Mouse (Mus musculus) forebrain, embryonic 11.5 days (tissue): ENCODE data around the gene Wdr27. TPM values are rescaled to one million over a fixed set of nuclear protein-coding genes. Genes with fewer than 3 reads are reported as not detected.

ENCODE experiments used
- ATAC-seq: fragments of 200-750 bp; cut with Nextera tagmentation; replicated peaks from 2 replicates; pipeline ENCODE4 v1.8.0; 2017; ENCODE audit warnings: moderate TSS enrichment; ENCODE audit not compliant: low FRiP score
- DNase-seq: peaks from one replicate; pipeline ENCODE4 v3.0.0-alpha.2; 2017; ENCODE audit warnings: low spot score
- H3K27ac ChIP-seq: fragments of 300-500 bp; sonication (generic); 2 replicates; pipeline ENCODE4 v1.5.1; 2014; ENCODE audit warnings: low read depth, low read length
- H3K27me3 ChIP-seq: fragments of 300-500 bp; sonication (generic); 2 replicates; pipeline ENCODE4 v1.6.1; 2014; ENCODE audit warnings: mild to moderate bottlenecking, low read length, mixed read lengths; ENCODE audit not compliant: control insufficient read depth, insufficient read depth
- H3K36me3 ChIP-seq: fragments of 300-500 bp; sonication (generic); 2 replicates; pipeline ENCODE4 v1.6.1; 2014; ENCODE audit warnings: mild to moderate bottlenecking, low read length, moderate library complexity, mixed read lengths; ENCODE audit not compliant: control insufficient read depth, insufficient read depth
- H3K4me1 ChIP-seq: fragments of 300-500 bp; sonication (generic); replicated peaks from 2 replicates; pipeline ENCODE4 v1.6.1; 2014; ENCODE audit warnings: low read length, mixed read lengths; ENCODE audit not compliant: control insufficient read depth, insufficient read depth
- H3K4me2 ChIP-seq: fragments of 300-500 bp; sonication (generic); 2 replicates; pipeline ENCODE4 v1.6.1; 2014; ENCODE audit warnings: low read depth, mild to moderate bottlenecking, low read length, moderate library complexity, mixed read lengths; ENCODE audit not compliant: severe bottlenecking
- H3K4me3 ChIP-seq: fragments of 300-500 bp; sonication (generic); 2 replicates; pipeline ENCODE4 v1.5.1; 2014; ENCODE audit warnings: low read depth, low read length
- H3K9ac ChIP-seq: fragments of 300-500 bp; sonication (generic); 2 replicates; pipeline ENCODE4 v1.6.1; 2014; ENCODE audit warnings: low read length
- H3K9me3 ChIP-seq: fragments of 300-500 bp; sonication (generic); 2 replicates; pipeline ENCODE4 v1.6.1; 2016; ENCODE audit warnings: low read length, mixed read lengths; ENCODE audit not compliant: control insufficient read depth
- whole genome bisulfite sequencing: fragments of 180-500 bp; shearing (Covaris S2); extraction: QIAGEN DNeasy Blood & Tissue Kit; methylation state at CpG from one replicate; pipeline ENCODE4 v1.1.7; 2014; 5-methylcytosine and 5-hydroxymethylcytosine counted together
- polyA plus RNA-seq: library from polyadenylated mRNA; unstranded; fragments of >200 nt; fragmentation: Nextera tagmentation; extraction: Ambion mirVana; gene quantifications from 2 replicates; pipeline ENCODE4 v1.2.1, GENCODE M21; 2014

Wdr27 gene
- polyA plus RNA-seq, 1 experiment from 2014 or later: 6.1 TPM

- ATAC-seq (no peak), DNase-seq (no peak)
- no peak overlapping the region for H3K9ac ChIP-seq
- H3K4me1 ChIP-seq: no peaks in the 10 kb centered on the region
- 84% methylated on average over 4 of the region's 4 CpGs for WGBS
- H3K27ac ChIP-seq: no peak overlapping the region
- H3K9me3 ChIP-seq: no peaks in the 10 kb centered on the region
- H3K4me2 ChIP-seq: no peak overlapping the region
- H3K4me3 ChIP-seq: no peak overlapping the region
- H3K27me3 ChIP-seq: no peaks in the 10 kb centered on the region
- H3K36me3 ChIP-seq: no peaks in the 10 kb centered on the region
These were observed 28.6 kb downstream of the Wdr27 start for GRCm38 (mm10) chr17:14914401-14914800.

DNA sequence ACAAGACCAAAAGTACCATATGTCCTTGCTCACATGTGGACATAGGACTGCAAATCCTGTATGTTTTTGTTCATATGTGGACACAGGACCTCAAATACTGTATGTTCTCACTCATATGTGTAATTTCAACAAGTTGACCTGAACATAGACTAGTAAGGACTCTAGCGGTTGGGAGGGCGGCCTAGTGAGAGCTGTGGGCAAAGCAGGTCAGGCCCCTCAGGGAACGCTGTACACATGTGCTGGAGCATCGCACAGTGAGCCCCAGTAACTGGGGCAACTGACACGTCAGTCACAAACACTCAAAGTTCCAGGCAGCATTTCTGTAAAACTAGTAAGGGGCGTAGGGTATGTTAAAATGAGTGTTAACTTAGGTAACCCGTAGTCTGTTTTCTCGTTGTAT is 30.0 kb downstream of the Wdr27 start:
- DNase-seq (no peak), ATAC-seq (no peak)
- WGBS: 87% methylated on average over 8 of the region's 8 CpGs
- Histone ChIP-seq H3K9me3 (no peaks in the 10 kb centered on the region), H3K4me2 (no peak overlapping the region), H3K36me3 (no peaks in the 10 kb centered on the region), H3K4me3 (no peak overlapping the region), H3K27ac (no peak overlapping the region), H3K9ac (no peak overlapping the region), H3K27me3 (no peaks in the 10 kb centered on the region), H3K4me1 (no peaks in the 10 kb centered on the region)

DNA sequence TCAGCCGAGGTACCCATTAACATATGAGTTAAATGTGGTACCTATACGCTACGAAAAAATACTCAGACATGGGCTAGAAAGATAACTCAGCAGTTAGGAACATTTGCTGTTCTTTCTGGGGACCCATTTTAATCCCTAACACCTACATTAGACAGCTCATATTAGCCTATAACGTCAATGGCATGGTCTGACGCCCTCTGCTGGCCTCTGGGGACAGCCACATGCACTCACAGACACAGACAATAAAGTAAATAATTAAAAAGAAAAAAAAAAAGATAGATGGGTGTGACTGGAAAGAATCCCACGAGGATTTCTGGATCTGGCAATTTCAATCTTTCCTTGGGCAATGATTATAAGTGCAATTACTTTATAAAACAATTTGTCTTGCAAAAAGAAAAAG is 30.5 kb downstream of the Wdr27 start:
- H3K4me2 ChIP-seq: no peak overlapping the region
- no peaks in the 10 kb centered on the region for H3K27me3 ChIP-seq
- ATAC-seq (no peak), DNase-seq (no peak)
- no peak overlapping the region for H3K27ac ChIP-seq
- H3K4me3 ChIP-seq: no peak overlapping the region
- H3K9me3 ChIP-seq: no peaks in the 10 kb centered on the region
- H3K4me1 ChIP-seq: no peaks in the 10 kb centered on the region
- 51% methylated on average over 6 of the region's 6 CpGs for WGBS
- H3K36me3 ChIP-seq: no peaks in the 10 kb centered on the region
- no peak overlapping the region for H3K9ac ChIP-seq

DNA sequence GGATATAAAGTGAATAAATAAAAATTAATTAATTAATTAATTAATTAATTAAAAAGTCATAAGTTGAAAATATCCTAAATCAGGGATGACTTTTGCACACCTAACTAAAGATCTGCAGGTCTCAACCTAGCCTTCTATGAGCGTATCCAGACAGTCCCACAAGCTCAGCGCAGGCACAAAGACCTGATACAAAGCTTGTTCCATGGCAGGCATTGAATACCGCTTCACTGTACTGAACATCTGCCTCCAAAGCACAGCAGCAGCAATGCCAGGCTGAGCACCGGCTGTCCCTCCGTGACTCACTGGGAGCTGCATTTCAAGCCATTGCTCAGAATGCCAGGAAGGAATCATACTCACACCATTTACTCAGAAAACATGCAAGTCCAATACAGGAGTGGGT is 32.2 kb downstream of the Wdr27 start:
- Histone ChIP-seq H3K4me1 (no peaks in the 10 kb centered on the region), H3K9ac (no peak overlapping the region), H3K4me2 (no peak overlapping the region), H3K27me3 (no peaks in the 10 kb centered on the region), H3K4me3 (no peak overlapping the region), H3K27ac (no peak overlapping the region), H3K36me3 (no peaks in the 10 kb centered on the region), H3K9me3 (no peaks in the 10 kb centered on the region)
- ATAC-seq: no peak
- WGBS: 92% methylated on average over 5 of the region's 5 CpGs
- no peak for DNase-seq

DNA sequence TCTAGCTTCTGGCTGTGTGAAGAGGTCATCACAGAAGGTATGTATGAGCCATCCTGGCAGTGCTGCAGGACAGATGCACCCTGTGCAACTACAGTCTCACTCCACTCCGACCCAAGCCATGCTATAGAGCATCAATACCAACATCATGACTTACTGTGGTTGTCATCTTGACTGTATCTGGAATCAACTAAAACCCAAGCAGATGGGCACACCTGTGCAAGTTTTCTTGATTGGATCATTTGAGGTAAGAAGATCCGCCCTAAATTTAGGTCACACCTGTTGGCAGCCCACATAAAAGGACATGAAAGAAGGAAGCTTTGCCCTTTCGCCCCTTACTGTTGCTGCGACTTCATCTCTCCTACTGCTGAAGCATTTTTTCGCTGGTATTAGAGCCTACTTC is 33.6 kb downstream of the Wdr27 start:
- WGBS: 82% methylated on average over 5 of the region's 5 CpGs
- H3K27ac ChIP-seq: no peak overlapping the region
- H3K36me3 ChIP-seq: no peaks in the 10 kb centered on the region
- no peak overlapping the region for H3K4me3 ChIP-seq
- no peak overlapping the region for H3K9ac ChIP-seq
- H3K9me3 ChIP-seq: no peaks in the 10 kb centered on the region
- ATAC-seq (no peak), DNase-seq (no peak)
- H3K4me1 ChIP-seq: no peaks in the 10 kb centered on the region
- no peak overlapping the region for H3K4me2 ChIP-seq
- H3K27me3 ChIP-seq: no peaks in the 10 kb centered on the region

DNA sequence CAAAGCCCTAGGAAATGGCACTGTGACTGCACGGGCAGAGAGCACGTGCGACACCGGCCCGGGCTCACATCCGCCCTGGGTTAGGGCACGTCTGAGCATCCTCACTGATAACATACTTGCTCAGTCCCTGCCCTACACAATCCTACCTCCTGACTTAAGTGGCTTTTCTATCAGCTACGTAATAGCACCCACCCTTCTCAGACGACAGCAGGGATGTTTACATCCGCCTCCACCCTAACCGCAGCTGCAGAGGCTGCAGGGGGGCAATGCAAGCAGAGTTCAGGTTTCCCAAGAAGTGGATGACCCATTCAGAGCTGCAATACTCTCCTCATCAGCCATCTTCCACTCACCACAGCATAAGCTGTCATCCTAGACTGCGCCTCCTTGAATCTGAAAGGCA is 35.8 kb downstream of the Wdr27 start:
- Histone ChIP-seq H3K27ac (no peak overlapping the region), H3K27me3 (no peaks in the 10 kb centered on the region), H3K9me3 (no peaks in the 10 kb centered on the region), H3K4me3 (no peak overlapping the region), H3K4me2 (no peak overlapping the region), H3K36me3 (no peaks in the 10 kb centered on the region), H3K9ac (no peak overlapping the region), H3K4me1 (no peaks in the 10 kb centered on the region)
- 84% methylated on average over 12 of the region's 12 CpGs for WGBS
- DNase-seq (no peak), ATAC-seq (no peak)

DNA sequence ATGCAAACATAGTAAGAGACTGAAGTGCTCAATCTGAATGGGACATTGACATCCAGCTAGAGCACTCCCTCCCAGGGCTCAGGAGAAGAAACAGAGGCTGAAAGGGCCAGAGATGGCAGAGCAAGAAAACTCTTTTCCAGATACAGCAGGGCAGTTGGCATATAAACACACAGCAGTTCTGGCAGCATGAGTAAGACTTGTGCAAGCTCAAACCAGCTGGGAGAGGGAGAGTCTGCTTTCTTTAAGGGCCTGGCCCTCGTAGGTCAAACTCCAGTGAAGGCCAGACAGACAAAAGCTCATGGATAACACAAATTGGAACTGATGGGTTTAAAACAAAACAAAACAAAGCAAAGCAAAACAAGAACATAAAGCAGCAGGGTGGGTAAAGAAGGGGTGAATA is 36.3 kb downstream of the Wdr27 start:
- Histone ChIP-seq H3K27me3 (no peaks in the 10 kb centered on the region), H3K4me3 (no peak overlapping the region), H3K9me3 (no peaks in the 10 kb centered on the region), H3K9ac (no peak overlapping the region), H3K4me1 (no peaks in the 10 kb centered on the region), H3K36me3 (no peaks in the 10 kb centered on the region), H3K4me2 (no peak overlapping the region), H3K27ac (no peak overlapping the region)
- no peak for ATAC-seq
- no peak for DNase-seq
- 33% methylated on average over 1 of the region's 1 CpGs for WGBS

GRCm38 (mm10) chr17:14904637-14905265 is 38.2 kb downstream of the Wdr27 start:
- no peak overlapping the region for H3K4me2 ChIP-seq
- 58% methylated on average over 7 of the region's 7 CpGs for WGBS
- H3K4me1 ChIP-seq: no peaks in the 10 kb centered on the region
- H3K4me3 ChIP-seq: no peak overlapping the region
- H3K27me3 ChIP-seq: no peaks in the 10 kb centered on the region
- ATAC-seq: peak; percentile 72
- H3K9ac ChIP-seq: no peak overlapping the region; the same call in 1 of the 2 replicates
- DNase-seq: peak; percentile 73
- H3K27ac ChIP-seq: no peak overlapping the region
- H3K36me3 ChIP-seq: no peaks in the 10 kb centered on the region
- no peaks in the 10 kb centered on the region for H3K9me3 ChIP-seq

DNA sequence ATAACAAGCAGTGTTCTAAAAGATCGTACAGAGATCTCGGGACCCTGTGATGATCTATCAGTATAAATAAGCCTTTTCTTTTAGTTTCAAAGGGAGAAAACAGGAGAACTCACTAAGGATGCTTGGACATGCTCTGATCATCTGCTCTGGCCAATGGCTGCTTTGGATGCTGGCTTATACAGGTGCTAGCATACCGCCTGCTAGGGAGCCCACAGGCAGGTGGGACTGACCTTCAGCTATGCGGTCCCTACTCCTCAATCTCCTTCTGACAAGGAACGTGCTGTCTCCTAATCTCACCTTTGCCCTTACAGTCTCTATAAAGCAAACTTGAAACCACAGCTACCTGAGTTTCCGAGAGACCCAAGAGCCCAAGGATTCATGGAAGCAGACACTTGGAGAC is 38.8 kb downstream of the Wdr27 start:
- WGBS: 89% methylated on average over 6 of the region's 6 CpGs
- Histone ChIP-seq H3K9ac (no peak overlapping the region), H3K4me2 (no peak overlapping the region), H3K4me3 (no peak overlapping the region), H3K27ac (no peak overlapping the region), H3K4me1 (no peaks in the 10 kb centered on the region), H3K36me3 (no peaks in the 10 kb centered on the region), H3K27me3 (no peaks in the 10 kb centered on the region), H3K9me3 (no peaks in the 10 kb centered on the region)
- DNase-seq: no peak
- 0 out of 2 replicates have a peak, but pooled peaks have one; percentile 15 for ATAC-seq
